Mouse (Mus musculus) ES-E14 (cell line): ENCODE results near the gene Hist1h2bf.

Source experiments
- CHD2 ChIP-seq: IDR thresholded peaks from 2 replicates; pipeline ENCODE4 v1.6.1; 2014; ENCODE audit warnings: mild to moderate bottlenecking, low read depth, low read length, inconsistent platforms
- HCFC1 ChIP-seq: IDR thresholded peaks from 2 replicates; pipeline ENCODE4 v1.6.1; 2012; ENCODE audit warnings: low read length, inconsistent platforms, borderline replicate concordance; ENCODE audit not compliant: insufficient read depth
- MAFK ChIP-seq: IDR thresholded peaks from 2 replicates; pipeline ENCODE4 v1.6.1; 2014; ENCODE audit warnings: mild to moderate bottlenecking, low read depth, low read length, inconsistent platforms; ENCODE audit not compliant: insufficient read depth
- ZC3H11A ChIP-seq: IDR thresholded peaks from 2 replicates; pipeline ENCODE4 v1.6.1; 2012; ENCODE audit warnings: low read depth, mild to moderate bottlenecking, inconsistent platforms, low read length, borderline replicate concordance
- ZNF384 ChIP-seq: IDR thresholded peaks from 2 replicates; pipeline ENCODE4 v1.6.1; 2012; ENCODE audit warnings: low read depth, low read length, inconsistent platforms

DNA sequence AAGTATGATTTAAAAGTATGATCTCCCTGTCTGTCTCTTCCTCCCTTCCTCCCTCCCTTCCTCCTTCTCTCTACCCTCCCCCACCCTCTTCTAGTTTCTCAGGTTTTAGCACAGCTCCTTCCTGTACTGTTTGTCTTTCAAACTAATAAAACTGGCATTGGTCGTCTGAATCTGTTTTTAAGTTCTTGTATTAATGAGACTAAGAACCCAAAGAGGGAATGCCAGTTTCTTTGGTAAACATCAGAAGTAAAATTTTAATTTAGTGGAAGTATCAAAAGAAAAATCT lies 12.9 kb upstream of the Hist1h2bf start:
- no peak for TF ChIP-seq HCFC1
- no peak for TF ChIP-seq ZNF384
- TF ChIP-seq MAFK: no peak
- no peak for TF ChIP-seq CHD2
- no peak for TF ChIP-seq ZC3H11A
